Mouse (Mus musculus) spleen, postnatal 4 days (tissue): ENCODE results near the gene Smug1.

Experiments
- DNase-seq, 2 experiments: peaks; one replicate each; pipeline ENCODE4 v3.0.0; 2022; ENCODE audit warnings: low spot score in 2 of 2

The Smug1 gene

DNA sequence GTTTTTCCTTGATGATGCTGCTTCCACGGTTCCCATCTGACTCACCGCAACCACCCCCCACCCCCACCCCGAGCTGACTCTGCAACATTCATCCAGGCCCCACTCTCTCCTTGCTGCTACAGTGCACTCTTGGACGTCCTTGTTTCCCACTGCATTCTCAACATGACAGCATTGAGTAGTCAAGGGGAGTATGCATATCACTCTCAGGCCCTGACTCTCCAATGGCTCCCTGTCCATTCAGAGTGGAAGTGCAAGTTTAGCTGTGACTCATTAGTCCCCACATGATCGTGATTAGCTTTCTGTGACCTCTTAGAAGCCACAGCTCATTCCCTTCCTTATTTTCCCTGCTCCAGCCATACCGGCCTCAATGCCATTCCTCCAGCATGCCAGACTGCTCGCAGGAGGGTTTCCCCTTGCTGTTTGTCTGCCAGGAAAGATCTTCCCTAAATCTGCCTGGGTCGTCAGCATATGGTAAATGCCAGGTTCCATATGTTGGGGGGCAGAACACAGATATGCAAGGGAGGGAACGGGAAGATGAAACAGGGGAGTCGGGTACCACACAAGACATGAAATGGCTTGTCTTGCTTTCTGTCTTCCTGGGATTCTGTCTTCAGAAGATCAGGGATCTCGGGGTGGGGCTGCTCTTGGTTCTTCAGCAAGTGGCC is 21.1 kb downstream of the Smug1 start:
- no peak for DNase-seq

DNA sequence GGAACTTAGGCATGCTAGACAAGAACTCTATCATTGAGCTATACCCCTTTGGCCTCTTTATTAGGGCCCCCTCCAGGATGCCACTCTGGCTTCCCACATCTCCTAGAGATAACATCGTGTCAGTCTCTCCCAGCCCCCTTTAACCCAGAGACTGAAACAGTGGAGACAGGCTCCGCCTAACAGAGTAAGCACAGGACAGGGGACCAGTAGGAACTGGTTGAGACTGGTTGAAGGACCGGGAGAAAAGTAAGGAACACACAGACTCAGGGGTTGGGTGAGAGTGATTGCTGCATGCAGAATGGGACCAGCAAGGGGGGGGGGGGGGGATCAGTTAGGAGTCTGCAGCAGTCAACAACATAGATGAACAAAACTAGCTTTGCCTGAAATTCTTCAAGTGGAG is 22.7 kb downstream of the Smug1 start:
- DNase-seq: no peak

DNA sequence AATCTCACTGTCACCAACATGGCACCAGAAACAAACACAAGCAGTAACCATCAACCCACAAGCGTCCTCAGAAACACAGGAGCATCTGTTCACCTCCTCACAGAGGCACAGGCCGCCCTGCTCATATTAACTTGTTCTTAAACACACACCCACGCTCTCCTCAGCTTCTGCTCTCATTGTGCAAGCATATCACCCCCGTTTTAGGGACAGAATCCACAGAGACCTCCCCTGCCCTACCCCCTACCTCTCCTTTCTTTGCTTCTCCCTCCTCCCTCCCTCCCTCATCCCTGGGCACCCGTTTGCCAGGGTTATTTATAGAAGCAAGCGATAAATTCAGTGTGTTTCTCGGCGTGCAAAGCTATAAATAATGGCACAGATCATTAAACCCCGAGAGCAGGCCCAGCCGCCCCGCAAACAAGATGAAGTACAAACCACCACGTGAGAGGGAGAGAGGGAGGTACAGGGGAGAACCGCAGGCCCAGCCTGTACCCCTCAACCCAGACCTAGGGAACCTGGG is 31.4 kb downstream of the Smug1 start:
- no peak for DNase-seq

DNA sequence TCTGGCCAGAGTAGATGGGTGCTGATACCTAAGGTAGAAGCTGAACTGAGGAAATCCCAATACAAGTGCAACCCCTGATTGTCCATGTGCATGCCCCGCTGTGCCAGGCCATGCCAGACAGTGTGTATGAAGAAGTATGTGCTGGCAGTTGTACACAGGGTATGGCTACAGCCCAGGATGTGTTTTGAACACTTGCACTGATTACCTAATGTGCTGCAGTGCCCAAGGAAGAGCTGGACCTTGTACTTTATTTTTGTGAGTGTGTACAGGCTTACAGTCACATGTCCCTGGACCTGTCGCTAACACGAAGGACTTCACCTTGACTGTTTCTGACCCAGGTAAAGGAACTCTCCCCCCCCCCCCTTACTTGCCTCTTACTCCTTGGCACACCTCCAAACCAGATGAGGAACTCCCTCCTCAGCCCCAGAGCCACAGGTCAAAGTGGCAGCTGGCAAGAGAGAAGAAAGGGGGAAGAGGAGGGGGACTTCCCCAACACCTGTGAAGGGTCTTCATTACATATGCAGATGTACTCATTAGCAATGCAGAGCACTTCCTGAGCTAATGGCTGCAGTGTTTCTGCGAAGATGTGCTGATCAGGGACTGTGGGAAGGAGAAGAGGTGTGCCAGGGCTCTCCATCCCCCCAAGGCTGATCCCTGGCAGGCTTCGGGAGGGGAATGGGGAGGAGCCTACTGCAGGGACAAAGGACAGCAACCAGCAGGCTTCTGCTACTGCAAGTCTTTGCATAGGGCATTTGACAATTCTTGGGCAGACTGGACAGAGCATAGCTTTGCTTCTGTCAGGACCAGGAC is 32.4 kb downstream of the Smug1 start:
- DNase-seq: no peak

DNA sequence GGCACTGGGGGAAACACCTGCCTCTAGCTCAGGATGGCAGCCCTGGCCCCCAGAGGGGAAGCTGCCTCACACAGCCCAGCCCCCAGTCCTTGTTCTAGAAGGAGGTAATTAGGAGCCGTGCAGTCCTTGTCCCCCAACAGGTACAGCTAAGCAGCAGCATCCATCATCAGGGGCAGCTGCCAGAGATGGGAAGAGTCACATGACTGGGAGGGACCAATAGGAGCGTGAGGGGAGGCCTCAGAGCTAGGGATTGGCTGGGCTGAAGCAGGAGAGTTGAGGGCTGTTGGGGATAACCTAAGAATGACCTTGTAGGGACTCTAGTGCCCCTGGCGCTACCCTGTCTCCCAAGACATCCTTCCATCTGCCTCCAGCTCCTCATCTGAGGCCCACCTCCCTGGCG is 33.1 kb downstream of the Smug1 start:
- no peak for DNase-seq

DNA sequence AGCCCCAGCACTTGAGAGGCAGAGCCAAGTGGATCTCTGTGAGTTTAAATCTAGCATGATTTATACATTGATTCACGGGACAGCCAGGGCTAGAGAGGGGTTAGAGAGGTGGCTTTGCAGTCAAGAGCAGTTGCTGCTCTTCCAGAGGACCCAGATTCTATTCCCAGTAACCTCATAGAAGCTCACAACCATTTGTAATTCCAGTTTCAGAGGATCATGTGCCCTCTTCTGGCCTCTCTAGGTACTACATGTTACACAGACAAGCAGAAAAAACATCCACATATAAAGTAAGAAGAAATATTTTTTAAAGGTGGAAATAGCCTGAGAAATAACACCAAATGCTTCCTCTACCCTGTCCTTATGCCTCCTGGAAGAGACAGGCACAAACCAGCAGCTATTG is 36.2 kb downstream of the Smug1 start:
- no peak for DNase-seq

DNA sequence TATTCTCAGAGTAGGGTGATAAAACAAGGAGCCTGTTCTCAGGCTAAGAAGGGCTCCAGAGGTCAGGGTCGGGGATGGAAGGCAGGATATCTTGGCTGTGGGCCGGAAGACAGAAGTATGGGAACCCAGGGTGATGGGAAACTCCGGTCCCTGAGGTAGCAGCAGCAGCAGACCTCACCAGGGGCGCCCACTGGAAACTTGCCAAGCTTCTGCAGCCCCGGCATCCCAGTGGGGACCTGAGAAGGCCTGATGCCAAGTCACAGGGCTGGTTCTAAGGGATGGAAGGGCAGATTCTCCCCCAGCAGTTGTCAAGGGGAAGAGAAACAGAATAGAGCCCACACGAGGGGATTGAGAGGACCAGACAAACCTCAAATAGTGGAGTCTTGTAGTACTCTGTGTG is 37.6 kb downstream of the Smug1 start:
- no peak for DNase-seq

DNA sequence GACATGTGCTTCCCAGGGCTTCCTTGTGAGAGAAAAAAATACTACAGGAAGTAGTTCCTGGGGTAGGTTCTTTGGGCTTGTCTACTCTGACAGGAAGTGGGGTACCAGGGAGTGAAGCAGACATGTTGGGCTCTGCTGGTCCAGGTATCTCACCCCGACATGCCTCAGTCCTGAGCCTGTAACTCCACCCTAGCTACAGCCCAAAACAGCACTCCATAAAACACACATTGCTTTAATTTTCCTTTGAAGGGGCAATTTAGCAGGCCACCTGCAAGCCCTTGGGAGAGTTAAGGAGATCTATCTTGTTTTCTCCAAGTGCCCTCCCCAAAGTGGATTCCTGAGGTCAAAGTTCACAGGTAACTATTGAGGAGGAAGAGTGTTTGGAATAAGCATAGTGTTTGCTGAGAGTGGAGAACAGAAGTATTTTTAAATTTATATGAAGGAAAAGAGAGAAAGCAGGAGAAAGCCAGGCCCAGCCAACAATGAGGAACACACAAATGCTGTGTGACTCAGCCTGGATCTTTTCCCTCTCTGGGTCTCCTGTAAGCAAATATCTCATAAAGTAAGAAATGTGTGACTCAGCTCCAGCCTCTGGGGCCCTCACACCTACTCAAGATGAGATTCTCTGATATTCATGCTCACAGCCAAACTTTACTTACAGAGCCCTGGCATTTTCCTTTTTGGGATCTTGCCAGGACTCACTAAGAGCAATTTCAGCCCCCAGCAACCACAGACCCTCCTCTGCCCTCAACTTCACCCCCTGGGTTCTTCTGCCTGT is 38.6 kb downstream of the Smug1 start:
- no peak for DNase-seq

DNA sequence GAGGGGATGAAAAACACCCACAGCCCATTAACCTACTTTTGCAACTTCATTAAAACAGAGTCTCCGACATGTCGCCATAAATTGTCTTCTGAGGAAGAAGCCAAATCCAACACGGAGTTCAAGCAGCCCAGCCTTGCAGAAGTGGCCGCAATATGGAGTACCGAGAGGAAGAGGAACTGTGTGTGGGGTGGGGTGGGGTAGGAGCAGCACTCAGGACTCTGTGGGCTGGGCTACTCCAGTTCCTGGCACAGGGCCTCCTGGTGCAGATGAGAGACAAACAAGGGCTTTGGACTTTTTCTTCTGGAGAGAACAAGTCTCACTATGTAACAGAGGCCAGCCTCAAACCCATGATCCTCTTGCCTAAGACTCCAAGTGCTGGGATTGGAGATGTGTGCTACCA is 40.9 kb downstream of the Smug1 start:
- DNase-seq: no peak

DNA sequence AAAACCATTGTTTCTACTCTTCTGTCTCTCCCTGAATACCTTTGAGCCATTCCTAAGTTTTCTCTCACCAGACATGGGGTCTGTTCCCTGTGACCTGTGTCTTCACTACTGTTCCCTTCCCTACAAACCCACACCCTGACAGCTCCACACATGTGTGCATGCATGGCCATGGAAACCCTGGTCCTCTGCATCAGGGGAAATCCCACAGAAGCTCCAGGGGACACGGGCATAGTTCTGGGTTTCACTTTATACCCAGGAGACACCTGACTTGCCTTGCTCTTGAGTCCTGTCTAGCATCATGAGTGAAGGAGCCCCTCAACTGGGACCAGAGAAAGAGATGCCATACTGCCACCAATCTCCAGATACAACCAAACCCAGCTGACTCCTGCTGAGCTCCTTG is 42.6 kb downstream of the Smug1 start:
- DNase-seq: no peak

DNA sequence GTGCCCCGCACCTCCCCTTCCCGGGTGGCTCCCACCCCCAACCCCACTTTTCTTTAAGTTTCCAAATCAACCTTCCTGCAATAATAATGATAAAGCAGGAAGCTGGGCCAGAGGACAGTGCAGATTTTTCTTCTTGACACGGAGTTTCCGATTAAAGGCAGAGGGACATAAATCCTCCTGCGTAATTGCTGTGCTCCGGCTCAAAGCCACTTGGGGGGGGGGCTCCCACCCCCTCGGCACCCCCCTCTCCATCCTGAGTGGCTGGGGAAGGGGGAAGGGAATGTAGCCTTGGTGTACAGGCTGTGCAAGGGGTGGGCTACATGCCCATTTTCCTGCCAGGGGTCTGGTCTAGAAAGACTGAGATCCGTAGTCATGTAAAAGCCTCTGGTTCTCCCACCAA is 43.5 kb downstream of the Smug1 start:
- DNase-seq: no peak

DNA sequence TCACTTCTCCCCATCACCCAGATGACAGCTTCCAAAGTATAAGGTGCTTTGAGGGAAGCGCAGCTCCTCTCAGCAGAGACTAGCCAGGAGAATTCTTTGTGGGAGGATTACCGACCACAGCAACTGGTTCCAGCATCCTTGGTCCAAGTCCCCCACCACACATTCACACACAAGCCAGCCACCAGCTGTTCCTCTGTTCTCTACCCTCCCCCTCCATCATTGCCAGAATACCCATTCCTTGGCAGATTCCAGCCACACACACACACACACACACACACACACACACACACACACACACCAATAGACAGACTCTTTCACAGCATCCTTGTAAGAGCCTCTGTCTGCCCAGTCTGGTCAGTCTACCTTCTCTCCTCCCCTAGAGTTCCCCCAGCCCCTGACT is 44.5 kb downstream of the Smug1 start:
- no peak for DNase-seq

DNA sequence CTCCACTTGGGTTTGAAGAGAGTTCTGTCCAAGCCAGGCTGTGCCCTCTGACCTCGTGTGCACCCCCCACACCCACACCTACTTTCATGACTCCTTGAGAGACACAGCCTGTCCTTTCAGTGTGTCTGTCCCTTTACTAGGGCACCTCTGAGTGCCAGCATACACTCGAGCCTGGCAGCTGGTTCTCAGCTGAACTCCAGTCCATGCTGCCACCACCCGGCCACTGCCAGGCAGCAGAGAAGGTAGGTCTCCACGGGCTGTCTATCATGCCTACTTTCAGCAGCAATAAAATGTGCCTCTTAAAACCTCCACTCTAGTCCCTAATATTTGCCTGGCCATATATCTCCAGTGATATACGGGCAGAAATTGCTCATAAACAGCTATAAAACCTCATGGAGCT is 45.5 kb downstream of the Smug1 start:
- no peak for DNase-seq

DNA sequence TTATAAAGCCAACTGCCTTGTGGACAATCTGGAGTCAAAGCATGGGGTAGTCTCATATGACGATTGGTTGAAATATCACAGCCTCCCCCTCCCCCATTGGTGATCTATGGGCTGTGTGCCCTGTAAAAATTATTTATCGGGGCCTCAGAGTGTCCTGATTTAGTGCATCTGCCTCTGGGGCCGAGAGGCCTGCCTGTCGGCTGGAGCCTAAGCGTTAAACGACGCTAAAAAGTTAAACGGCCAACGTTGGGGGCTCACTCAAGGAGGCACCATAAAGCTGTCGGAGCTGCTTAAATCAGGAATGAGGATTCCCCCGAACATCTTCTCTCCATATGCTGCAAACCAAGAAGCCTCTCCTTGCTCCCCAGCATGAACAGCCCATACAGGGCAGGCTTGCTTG is 46.3 kb downstream of the Smug1 start:
- DNase-seq: no peak

DNA sequence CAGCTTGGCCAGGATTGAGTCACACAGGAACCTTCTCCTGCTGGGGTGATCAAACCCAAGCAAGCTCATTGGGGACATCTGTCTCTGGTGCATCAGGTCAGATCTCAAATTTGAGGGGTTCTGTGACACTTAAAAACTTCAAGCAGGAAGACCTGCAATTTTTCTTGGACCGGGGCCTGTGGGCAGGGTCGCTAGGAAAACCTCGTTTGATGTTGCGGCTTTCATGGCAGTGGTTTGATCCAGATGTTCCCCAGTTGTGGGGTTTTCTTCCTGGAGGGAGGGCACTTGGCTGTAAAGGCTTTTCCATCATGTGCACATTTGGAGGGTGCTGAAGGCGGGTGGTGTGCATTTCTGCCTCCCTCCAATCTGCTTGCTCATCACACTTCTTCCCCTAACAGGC is 51.2 kb downstream of the Smug1 start:
- no peak for DNase-seq

DNA sequence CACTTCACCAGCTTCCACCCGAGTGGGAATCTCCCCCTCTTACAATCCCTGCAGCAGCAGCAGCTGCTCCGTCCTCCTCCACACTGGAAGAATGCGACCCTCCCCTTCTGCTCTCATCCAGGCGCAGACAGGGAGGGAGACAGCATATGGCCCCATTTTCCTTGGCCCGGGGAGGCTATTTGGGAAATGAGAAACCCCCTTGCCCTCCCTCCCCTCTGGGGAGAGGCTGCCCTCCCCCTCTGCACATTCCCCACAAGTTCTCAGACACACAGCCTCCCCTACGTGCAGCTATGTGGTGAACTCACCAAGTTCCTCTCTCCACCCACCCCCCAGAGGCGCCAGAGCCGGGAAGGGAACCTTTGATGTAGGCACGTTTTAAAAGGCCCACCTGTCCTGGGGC is 51.6 kb downstream of the Smug1 start:
- DNase-seq: no peak

DNA sequence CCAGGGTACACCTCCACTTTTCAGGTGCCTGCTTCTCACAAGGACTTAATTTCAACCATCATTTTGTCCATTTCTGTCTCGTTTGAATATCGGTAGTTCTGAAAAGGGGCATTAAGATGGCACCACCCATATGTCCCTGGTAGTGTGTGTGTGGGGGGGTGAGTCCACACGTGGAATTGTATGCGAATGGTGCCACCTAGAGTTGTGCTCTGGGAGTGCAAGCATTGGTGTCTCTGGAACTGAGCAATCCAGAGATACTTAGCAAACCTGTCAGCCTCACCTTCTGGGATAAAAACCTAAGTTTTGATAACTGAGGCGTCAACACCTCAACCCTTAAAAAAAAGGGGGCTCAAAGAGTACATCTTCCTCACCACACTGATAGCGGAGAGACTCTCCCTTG is 53.8 kb downstream of the Smug1 start:
- DNase-seq: no peak

DNA sequence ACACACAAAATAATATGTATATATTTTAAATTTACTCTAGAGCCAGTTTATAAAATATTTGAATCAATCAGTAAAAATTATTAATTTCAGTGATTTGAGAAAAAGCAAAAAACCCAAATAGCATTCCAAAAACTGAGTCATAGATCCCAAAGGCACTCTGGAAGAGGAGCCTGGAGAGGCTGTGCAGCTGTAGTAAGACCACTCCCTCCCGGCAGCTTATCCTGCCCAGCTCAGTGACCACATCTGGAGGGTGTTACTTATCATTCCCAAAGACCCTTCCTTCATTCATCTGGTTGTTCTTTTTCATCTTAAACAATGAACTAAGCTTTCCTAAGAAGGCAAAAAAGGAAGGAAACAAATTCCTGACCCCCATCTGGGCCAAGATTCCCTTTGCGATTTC is 54.6 kb downstream of the Smug1 start:
- no peak for DNase-seq

DNA sequence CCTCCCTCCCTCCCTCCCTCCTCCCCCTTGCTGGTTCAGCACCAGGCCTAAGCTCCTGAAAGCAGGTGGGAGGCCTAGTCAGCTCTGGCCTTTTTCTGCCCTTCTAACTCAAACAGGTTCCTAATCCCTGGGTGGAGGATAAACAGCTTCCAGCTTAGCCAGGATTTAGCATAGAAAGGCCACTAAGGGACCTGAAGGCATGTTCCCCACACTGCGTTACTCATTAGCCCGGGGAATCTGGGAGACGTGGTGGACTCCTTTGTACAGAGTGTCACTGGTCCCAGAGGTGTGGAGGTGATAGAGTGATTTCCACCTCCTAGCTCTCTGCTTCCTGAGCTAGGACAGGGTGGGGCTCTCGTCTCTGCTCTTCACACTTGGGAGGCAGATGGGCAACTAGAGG is 57.0 kb downstream of the Smug1 start:
- no peak for DNase-seq

DNA sequence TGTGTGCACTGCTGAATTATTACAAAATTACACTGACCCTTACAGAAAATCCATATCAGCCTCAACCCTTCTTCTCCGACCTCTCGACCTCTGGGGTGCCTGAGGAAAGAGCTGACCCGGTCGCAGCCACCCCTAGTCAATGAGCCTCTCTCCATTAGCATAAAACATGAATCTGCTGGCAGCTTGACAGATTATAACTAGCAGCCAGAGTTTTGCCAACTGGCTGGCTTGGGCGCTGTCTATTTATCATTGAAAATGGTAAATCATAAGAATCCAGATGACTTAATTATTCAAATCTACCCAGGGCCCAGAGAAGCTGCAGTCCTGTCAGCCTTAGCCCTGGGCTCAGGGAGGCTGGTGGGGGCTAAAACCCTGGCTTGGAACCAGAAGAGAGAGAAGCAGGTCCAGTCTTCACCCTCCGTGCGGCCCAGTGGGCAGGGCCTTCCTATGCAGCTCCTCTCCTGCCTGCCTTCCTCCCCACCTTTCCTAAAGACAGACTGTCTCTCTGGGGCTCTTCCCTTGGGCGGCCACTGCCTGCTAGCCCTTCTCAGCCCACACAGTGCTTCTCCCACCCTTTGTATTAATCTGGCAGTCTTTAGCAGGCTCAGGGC is 58.7 kb downstream of the Smug1 start:
- DNase-seq: no peak

DNA sequence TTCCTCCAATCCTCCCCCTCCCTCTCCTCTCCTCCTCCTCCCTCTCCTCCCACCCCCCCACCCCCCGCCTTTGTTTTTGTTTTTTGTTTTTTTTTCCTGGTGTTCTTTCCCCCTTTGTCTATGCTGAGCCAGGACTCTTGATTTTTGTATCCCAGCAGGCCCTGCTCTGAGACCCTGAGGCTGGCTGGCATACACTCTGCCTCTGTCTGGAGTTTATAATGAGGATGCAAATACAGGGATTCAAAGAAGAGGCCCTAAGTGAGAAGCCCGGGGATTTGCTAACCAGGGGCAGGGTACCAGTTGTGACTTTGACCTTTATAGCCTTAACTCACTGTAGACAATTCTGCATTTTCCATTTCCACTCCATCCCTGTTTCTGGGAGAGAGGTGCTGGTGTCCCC is 60.7 kb downstream of the Smug1 start:
- no peak for DNase-seq
